Mouse (Mus musculus) myocyte (in vitro differentiated cells): ENCODE data around the gene AA986860.

ENCODE experiments used
- CEBPB ChIP-seq: IDR thresholded peaks from 2 replicates; pipeline ENCODE4 v1.6.1; 2011; ENCODE audit warnings: mild to moderate bottlenecking, moderate library complexity; ENCODE audit not compliant: poor library complexity, insufficient read depth, severe bottlenecking
- MYOG ChIP-seq, 3 experiments: IDR thresholded peaks; one replicate each; pipeline ENCODE4 v1.6.1; 2011; ENCODE audit warnings: control low read depth in 2 of 3, low read depth in 2 of 3, mild to moderate bottlenecking in 2 of 3; ENCODE audit not compliant: insufficient read length in 2 of 3, control insufficient read depth in 1 of 3, insufficient read depth in 1 of 3
- REST ChIP-seq: IDR thresholded peaks from one replicate; pipeline ENCODE4 v1.6.1; 2011; ENCODE audit warnings: mild to moderate bottlenecking, control low read depth, moderate library complexity; ENCODE audit not compliant: insufficient read depth, insufficient read length
- SRF ChIP-seq: IDR thresholded peaks from one replicate; pipeline ENCODE4 v1.6.1; 2011; ENCODE audit warnings: low read depth; ENCODE audit not compliant: control insufficient read depth, insufficient read length
- USF1 ChIP-seq: IDR thresholded peaks from one replicate; pipeline ENCODE4 v1.6.1; 2011; ENCODE audit warnings: low read depth, mild to moderate bottlenecking, control low read depth, moderate library complexity

DNA sequence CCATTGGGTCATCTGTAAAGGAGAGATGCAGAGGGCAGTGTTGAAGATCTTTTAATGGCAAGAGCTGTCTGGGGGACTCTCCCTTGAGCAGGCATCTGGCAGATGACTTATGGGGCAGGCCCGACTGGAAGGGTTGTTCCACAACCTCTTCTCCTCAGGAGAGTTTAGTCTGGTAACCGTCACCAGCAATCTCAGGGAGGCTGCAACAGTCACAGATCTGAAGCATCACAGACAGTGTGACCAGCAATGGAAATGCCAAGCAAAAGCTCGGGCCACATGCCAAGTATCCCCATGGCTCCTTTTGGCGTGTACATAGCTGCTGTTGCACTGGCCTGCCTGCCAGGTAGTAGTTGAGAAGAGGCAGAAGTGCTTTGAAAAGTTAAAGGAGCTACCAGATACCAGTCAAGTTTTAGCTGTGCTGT, 8.5 kb downstream of the AA986860 start:
- TF ChIP-seq SRF (no peak), MYOG (IDR thresholded peaks at IDR 0.05; ENCODE audit: control insufficient read depth in 1 of 3, insufficient read depth in 1 of 3, insufficient read length in 2 of 3, low read depth in 2 of 3) (no peak), REST (no peak), USF1 (no peak), CEBPB (no peak)
